Mouse (Mus musculus): ENCODE data around the gene Fry.
"Not testable (repeated sequence)": the region's sequence is repeated elsewhere in the genome, so short reads cannot be mapped to it uniquely, and the experiment has no call there.

Gene Fry

DNA sequence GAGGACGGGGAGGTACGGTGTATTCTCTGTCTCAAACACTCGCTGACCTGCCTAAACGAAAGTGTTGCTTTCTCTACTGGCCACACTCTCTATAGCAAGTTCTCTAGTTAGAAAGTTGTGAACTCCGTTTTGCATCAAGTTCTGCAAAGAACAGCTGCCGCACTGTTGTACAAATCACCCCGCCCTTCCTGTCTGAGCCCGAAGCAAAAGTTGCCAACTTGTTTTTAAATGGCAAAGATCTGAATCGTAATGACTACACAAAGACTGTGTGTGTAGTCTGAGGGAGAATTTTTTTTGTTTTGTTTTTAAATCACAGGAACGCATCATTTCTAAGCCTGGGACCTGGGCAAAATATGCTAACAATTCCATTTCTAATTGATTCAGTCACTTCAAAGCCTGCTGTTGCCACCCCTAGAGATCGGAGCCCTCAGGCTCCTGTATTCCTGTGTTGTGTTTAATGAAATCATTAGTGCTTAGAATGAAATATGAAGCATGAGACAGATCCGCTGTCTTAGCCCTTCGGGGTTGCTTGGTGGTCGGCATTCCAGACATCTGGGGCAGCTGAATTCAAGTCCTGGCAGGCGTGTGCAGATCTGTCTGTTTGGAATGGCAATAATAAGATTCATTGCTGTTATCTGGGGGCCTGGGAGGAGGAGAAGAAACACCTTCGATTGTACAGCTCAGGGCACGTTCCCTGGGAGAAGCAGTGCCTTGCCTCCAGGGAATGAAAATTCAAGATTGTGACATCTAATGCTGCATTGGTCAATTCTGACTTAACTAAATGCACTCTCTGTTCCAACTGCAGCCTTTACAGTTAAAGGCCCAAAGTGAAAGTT, 339.7 kb downstream of the Fry start:
- DNase-seq (ENCODE audit: low spot score) = no peak

DNA sequence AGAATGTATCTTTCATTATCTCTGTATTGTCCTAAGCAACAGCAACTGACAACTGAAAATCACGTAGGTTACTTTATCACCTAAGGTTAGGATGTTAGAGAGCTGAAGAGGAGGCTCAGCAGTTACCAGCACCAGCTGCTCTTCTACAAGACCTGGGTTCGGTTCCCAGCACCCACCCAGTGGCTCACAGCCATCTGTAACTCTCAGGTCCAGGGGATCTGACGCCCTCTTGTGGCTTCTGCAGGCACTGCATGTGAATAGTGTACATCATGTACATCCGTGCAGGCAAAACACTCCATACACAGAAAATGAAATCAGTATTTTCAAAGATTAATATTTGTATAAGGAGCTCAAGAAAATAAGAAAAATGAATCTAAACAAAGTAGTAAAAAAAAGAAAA, 341.4 kb downstream of the Fry start:
- no peak for DNase-seq (ENCODE audit: low spot score)

- no peak for DNase-seq (ENCODE audit: low spot score)
Observed at GRCm38 (mm10) chr5:150464721-150465120, 346.3 kb downstream of the Fry start.

DNA sequence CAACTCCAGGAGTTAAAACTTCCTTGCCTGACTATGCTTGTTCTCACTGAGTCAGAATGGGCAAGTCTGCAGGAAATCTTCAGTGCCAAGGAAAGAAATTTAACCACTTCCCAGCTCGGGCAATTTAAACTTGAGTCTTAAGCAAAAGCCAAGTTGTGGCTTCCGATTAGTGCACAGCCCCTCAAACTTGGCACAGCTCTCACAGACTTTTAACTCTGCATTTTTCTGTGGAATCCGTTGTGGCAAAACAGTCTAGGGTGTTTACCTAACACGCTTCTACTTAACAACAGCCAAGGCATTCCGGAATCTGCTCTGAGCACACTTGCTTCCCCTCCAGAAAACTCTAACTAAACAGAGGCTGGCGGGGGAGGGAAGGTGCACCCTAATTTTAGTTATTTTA, 346.8 kb downstream of the Fry start:
- no peak for DNase-seq (ENCODE audit: low spot score)

DNA sequence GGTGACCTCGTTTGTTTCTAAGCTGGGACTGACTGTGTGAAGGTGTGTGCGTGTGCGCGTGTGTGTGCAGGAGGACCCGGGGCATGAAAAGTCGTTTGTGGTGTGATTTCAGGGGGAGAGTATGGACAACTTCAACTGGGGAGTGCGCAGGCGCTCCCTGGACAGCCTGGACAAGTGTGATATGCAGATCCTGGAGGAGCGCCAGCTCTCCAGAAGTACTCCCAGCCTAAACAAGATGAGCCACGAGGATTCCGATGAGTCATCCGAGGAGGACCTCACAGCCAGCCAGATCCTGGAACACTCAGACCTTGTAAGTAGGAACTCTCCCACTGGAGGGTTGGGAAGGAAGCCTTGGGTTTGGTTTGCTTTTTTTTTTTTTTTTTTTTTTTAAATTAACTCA, 347.7 kb downstream of the Fry start:
- DNase-seq (ENCODE audit: low spot score) = peak; percentile 69

GRCm38 (mm10) chr5:150468431-150468830, 350.0 kb downstream of the Fry start:
- DNase-seq (ENCODE audit: low spot score) = no peak

DNA sequence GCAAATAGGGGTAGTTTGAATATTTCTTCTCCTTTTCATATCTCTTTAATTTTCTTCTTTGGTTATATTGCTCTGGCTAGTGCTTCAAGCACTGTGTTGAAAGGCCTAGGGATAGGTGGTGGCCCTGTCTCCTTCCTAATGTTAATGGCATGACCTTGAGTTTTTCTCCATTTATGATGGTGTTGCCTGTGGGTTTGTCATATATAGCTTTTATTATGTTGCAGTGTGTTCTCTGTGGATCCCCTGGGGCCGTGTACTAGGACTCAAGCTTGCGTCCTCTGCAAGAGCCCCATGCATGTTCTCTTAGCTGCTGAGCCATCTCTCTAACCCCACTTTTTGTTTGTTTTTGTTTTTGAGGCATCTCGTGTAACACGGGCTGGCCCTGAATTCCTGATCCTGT, 358.9 kb downstream of the Fry start:
- DNase-seq (ENCODE audit: low spot score) = no peak

DNA sequence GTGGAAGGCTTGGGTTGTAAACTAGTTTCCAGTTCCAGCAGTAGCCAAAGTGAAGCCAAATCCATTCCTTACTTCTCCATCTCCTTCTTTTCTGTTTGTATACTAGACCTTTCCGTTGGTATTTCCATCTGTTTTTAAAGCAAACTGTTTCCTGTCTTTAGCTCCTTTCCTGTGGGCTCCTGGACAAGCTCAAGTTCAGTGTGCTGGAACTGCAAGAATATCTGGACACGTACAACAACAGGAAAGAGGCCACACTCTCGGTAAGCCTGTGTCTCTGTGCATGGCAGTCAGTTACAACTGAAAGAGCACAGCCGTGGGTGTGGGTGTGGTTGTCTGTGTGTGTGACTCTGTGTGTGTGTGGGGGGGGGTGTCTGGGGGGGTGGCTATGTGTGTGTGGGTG, 360.2 kb downstream of the Fry start:
- no peak for DNase-seq (ENCODE audit: low spot score)

DNA sequence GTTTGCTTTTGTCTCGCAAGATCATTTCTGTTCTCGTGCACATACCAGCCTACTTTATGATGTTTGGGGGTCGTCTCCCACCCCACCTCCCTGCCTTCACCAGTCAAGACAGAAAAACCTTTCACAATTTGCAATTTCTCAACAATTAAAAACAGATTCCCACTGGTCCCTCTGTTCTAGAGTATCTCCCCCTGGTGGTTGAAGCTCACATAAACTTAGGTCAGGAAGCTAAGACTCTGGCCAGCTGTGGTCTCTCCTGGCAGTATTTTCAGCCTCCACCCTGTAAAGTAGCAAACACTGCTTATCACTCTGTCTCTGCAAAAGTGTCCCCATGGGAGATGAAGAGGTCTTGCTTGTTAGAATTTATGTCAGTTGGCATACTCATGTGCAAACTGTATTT, 366.8 kb downstream of the Fry start:
- DNase-seq (ENCODE audit: low spot score) = peak; percentile 46

GRCm38 (mm10) chr5:150490285-150490684, 371.8 kb downstream of the Fry start:
- no peak for DNase-seq (ENCODE audit: low spot score)

- no peak for DNase-seq (ENCODE audit: low spot score)
Observed at GRCm38 (mm10) chr5:150490821-150491220, 372.4 kb downstream of the Fry start.

DNA sequence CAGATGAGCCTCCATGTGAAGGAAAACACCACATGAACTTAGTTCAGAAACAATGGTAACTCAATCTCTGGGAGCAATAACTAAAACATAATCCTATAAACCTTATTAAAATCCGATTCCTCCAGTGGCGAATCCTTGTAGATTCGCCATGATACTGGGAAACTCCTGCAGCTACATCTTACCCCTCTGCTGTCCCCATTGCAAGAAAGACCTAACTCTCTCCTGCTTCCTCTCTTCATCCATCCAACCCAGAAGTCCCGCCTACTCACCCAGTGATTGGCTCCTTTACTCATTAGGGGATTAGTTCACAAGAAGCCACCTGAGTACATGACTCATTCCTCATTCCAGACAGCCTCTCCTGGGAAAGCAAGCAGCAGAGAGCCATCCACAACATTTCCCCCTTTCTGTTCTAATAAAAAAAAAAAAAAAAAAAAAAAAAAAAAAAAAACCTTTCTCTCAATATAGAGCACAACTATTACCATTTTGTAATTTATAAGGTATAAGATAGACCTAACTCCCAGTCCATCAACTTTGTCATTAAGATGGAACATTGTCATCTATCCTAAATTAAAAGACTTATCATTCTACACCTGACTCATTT, 373.2 kb downstream of the Fry start:
- DNase-seq (ENCODE audit: low spot score) = not testable (repeated sequence)

GRCm38 (mm10) chr5:150495792-150496191, 377.3 kb downstream of the Fry start:
- no peak for DNase-seq (ENCODE audit: low spot score)

DNA sequence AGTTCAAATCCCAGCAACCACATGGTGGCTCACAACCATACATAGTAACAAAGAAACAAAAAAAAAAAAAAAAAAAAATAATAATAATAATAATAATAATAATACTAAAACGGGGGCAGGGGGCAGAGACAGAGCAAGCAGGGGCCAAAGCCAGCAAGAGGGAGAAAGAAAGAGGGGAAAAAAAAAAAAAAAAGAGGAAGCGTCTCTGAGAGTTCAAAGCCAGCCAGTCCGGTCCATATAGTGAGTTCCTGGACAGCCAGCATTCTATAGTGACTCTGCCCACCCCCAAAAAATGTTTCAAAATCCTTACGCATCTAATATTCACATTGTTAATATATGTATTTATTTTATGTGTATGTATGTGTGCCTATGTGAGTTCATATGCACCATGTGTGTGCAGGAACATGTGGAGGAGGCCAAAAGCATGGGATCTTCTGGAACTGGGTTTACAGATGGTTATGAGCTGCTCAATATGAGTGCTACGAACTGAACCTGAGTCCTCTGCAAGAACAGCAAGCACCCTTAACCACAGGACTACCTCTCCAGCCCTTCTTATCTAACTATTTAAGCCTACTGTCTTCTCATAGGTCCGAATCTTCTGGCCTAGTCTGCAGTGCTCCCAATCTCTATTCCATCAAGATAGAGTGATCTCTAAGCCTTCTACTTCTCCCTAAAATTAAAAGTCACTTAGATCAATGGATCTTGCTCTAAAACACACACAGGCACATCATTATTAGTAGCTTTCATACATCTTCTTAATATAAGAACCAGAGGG, 392.2 kb downstream of the Fry start:
- no peak for DNase-seq (ENCODE audit: low spot score)

DNA sequence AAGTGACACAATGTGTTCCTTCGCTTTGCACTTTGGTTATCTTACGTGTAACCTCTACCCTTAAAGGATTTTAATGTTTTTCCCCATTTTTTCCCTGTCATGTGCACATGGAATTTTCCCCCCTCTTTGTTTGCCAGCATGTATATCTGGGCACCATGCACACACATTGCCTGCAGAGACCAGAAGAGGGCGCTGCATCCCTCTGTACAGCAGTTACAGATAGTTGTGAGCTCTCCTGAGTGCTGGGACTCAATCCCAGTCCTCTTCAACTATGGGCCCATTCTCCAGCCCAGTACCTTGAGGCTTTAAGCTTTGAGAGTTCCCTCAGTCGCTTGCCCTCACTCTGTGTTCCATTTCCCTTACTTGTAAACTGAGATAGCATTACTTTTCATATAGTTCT, 394.8 kb downstream of the Fry start:
- no peak for DNase-seq (ENCODE audit: low spot score)

- DNase-seq (ENCODE audit: low spot score) = no peak
Observed at GRCm38 (mm10) chr5:150514027-150514426, 395.6 kb downstream of the Fry start.

DNA sequence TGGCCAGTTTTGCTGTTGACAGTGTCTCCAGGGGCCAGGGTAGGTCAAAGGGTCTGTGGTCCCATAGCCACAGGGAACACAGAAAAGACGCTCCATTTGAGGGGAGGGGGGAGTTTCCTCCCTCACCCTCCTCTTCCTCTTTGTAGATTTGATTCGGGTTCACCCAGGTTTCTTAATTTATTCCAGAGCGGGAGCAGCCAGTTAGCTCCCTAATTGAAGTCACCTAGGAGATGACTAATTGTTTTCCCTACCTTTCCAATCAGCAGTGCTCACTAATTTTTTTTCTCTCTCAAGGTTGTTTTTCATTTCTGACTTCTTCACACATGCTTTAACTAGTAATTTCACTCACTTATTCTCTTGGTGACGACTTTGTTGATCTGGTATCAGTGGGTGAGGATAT, 399.6 kb downstream of the Fry start, which contains the start of gene Zar1l:
Gene Zar1l, minus strand, starts transcription at position 101 of the 400 bp plus-strand sequence.
- DNase-seq (ENCODE audit: low spot score) = no peak

DNA sequence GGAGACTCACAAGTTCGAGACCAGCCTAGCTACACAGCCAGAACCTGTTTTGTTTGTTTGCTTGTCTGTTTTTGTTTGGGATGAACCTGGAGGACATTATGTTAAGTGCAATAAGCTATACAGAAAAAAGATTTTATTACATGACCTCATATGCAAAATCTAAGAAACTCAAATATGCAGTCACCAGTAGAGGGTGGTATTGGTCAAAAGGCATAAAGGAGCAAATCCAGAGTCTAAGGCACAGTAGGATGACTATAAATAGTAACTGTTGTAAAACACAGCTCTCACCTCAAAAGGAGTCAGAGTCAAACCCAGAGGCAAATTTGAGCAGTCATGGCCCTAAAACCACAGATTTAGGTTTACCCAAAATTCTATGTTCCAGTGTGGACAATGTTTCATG, 401.1 kb downstream of the Fry start:
- DNase-seq (ENCODE audit: low spot score) = no peak

- peak; percentile 93 for DNase-seq (ENCODE audit: low spot score)
Observed at GRCm38 (mm10) chr5:150521937-150522866, 403.8 kb downstream of the Fry start, which contains the start of gene Brca2. Gene Brca2, plus strand, starts transcription at chr5:150522630.

- DNase-seq (ENCODE audit: low spot score) = no peak
Observed at GRCm38 (mm10) chr5:150522867-150523234, 404.4 kb downstream of the Fry start.

DNA sequence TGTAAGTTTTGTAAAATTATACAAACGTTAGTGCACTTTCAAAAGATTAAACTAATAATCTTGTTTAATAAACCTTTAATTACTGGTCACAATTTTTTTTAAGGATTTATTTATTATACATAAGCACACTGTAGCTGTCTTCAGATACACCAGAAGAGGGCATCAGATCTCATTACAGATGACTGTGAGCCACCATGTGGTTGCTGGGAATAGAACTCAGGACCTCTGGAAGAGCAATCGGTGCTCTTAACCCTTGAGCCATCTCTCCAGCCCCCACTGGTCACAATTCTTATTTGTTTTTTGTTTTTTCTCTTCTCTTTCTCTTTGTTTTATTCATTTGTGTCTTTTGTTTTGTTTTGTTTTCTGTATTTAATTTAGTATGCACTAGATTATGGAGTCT, 406.8 kb downstream of the Fry start:
- no peak for DNase-seq (ENCODE audit: low spot score)

DNA sequence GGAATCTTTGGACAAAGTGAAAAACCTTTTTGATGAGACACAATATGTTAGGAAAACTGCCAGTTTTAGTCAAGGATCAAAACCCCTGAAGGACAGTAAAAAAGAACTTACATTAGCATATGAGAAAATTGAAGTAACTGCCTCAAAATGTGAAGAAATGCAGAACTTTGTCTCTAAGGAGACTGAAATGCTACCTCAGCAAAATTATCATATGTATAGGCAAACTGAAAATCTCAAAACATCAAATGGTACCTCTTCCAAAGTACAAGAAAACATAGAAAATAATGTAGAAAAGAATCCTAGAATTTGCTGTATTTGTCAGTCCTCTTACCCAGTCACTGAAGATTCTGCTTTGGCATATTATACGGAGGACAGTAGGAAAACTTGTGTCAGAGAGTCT, 422.9 kb downstream of the Fry start:
- no peak for DNase-seq (ENCODE audit: low spot score)

All from ovary, postnatal 14 days (tissue).